Mouse (Mus musculus): ENCODE results near the gene B4galnt2.
A peak's percentile ranks its signal among the peaks of the same experiment; 100 is the strongest.
"Not testable (repeated sequence)": the region's sequence is repeated elsewhere in the genome, so short reads cannot be mapped to it uniquely, and the experiment has no call there.

Gene B4galnt2

GRCm38 (mm10) chr11:95914571-95914991, at the start of gene B4galnt2:
Gene B4galnt2, minus strand, starts transcription at chr11:95914891.
- DNase-seq (ENCODE audit: low spot score in 2 of 2): peak; percentile 17 to 21

GRCm38 (mm10) chr11:95963304-95963703, 48.6 kb upstream of the B4galnt2 start:
- DNase-seq (ENCODE audit: low spot score in 2 of 2): no peak

- no peak for DNase-seq (ENCODE audit: low spot score in 2 of 2)
Observed at GRCm38 (mm10) chr11:95959152-95959551, 44.5 kb upstream of the B4galnt2 start.

- DNase-seq (ENCODE audit: low spot score in 2 of 2): no peak
Observed at GRCm38 (mm10) chr11:95958251-95958650, 43.6 kb upstream of the B4galnt2 start.

DNA sequence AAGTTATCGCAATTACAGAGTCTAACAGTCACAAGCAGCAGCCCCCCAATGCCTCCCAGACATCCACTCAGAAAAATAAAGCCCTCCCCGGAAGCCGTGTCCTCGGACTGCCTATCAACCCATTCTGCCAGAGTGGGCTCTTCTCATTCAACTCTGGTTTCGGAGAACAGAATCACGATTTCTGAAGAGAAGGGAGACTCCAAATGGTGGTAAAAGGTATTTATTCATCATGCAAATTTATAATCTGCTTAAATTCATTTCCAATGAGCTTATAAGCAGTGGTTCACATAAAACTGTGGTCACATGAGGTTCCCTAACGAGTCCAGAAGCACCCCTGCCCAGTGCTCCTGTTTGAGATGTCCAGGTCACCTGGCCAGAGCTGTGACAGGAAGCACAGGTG, 42.7 kb upstream of the B4galnt2 start:
- DNase-seq (ENCODE audit: low spot score in 2 of 2): no peak

GRCm38 (mm10) chr11:95953313-95953712, 38.6 kb upstream of the B4galnt2 start:
- no peak for DNase-seq (ENCODE audit: low spot score in 2 of 2)

- no peak for DNase-seq (ENCODE audit: low spot score in 2 of 2)
Observed at GRCm38 (mm10) chr11:95945838-95946472, 31.3 kb upstream of the B4galnt2 start.

GRCm38 (mm10) chr11:95939828-95940507, 25.3 kb upstream of the B4galnt2 start:
- no peak for DNase-seq (ENCODE audit: low spot score in 2 of 2)

DNA sequence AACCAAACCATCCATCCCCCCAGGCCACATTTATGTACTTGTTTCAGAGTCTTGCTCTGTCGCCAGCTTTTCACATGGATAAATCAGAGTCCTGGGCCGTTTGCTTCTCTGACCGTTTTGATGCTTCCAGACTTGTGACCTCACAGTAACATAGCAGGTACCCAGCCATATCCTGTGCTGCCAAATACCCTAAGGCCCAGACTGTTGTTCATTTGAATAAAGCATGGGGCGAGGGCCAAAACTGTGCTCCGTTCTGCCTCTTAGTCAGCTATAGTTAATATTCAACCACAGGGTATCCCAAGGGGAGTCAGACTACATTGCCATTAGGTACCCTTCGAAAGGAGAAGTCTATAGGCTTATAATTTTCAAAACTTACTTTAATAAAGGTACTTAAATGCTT, 21.7 kb upstream of the B4galnt2 start:
- no peak for DNase-seq (ENCODE audit: low spot score in 2 of 2)

DNA sequence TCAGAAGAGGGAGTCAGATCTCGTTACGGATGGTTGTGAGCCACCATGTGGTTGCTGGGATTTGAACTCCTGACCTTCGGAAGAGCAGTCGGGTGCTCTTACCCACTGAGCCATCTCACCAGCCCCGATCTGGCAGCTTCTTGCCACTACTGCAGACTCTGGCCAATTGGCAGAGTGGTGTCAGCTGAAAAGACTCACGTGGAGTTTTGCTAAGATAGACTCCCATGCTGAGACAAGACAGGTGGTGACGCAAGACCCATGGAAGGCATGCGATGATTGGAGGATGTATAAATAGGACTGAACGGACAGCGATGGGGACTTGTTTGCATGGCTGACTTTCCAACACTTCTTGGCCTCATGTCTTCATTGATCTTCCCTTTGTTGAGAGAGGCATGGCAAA, 17.5 kb upstream of the B4galnt2 start:
- not testable (repeated sequence) for DNase-seq (ENCODE audit: low spot score in 2 of 2)

DNA sequence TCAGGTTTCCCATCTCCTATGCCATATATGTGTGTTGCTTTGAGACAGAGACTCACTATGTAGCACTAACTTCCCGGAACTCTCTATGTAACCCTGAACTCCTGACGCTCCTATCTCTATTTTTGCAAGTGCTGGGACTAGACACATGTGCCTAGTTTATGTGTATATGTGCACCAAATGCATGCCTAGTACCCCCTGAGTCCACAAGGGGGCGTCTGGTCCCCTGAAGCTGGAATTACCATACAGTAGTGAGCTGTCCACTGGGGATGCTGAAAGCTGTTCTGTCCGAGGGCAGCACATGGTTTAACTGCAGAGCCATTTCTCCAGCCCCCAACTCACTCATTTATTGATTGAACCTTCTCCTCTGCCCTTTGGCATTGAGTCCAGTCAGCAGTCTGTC, 11.7 kb upstream of the B4galnt2 start:
- DNase-seq (ENCODE audit: low spot score in 2 of 2): no peak

DNA sequence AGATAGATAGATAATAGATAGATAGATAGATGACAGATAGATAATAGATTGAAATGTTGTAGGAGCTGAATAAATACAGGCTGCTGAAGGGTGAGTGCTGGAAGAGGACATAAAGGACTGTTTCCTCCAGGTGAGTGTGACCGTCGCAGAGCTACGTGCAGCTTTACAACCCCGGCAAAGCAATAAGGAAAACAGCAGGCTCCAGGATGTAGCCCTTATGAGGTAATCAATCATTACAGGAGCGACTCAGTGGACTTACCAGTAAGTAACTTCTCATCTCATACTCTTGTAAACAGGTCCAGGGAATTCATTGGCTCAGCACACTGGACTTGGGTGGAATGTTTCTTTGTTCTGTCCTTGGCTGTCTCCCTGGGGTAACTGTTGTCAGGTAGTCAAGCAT, 11.3 kb upstream of the B4galnt2 start:
- DNase-seq (ENCODE audit: low spot score in 2 of 2): no peak

- DNase-seq (ENCODE audit: low spot score in 2 of 2): no peak
Observed at GRCm38 (mm10) chr11:95924215-95924614, 9.5 kb upstream of the B4galnt2 start.

- DNase-seq (ENCODE audit: low spot score in 2 of 2): not testable (repeated sequence)
Observed at GRCm38 (mm10) chr11:95923477-95923876, 8.8 kb upstream of the B4galnt2 start.

DNA sequence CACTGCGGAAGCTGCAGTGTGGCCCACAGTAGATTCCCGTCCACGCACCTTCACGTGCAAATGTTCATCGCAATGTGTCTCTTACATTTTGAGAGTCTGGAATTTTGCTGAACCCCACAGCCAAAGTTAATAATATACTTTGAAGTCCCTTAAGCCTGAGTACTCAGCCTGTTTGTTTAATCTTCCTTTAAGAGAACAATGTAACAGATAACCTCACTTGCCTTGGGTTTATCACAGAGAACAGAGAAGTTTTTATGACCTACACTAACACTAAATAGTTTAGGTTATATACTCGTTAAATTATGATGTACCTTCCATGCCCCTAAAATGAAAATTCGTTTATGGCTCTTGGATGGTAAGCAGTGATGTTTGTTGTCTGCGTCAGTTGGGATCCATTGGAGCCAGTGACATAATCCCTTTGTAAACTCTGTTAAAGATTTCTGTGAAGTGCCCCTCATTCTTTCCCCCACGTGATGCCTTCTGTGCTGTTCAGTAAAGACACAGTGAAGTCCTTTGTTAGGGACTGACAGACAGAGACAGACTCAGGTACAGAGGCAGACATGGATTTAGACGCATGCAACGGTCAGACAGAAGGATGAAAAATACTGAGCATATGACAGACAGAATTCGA, 7.4 kb upstream of the B4galnt2 start:
- no peak for DNase-seq (ENCODE audit: low spot score in 2 of 2)

DNA sequence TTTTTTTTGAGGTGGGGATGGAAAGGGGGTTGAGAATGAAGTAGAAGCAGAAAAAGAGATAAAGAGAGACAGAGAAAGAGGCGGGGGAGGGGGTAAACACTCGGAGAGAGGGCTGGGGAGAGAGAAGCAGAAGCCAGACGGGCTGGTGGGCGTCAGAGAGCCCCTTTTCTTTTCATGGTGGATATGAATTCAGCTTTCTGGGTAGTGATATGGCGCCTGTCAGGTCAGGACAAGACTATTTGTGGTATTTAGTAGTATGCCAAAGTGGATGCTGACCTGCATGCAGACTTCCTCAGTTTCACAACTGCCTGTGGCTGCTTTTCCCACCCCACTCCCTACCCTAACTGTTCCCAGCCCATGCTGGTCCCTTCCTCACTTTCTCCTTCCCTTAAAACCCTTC, 1.7 kb upstream of the B4galnt2 start:
- DNase-seq (ENCODE audit: low spot score in 2 of 2): no peak

GRCm38 (mm10) chr11:95915006-95915710, 467 bp upstream of the B4galnt2 start:
- peak in 1 of 2 experiments; percentile 9 for DNase-seq (ENCODE audit: low spot score in 2 of 2)

GRCm38 (mm10) chr11:95913959-95914566, 628 bp downstream of the B4galnt2 start:
- no peak for DNase-seq (ENCODE audit: low spot score in 2 of 2)

DNA sequence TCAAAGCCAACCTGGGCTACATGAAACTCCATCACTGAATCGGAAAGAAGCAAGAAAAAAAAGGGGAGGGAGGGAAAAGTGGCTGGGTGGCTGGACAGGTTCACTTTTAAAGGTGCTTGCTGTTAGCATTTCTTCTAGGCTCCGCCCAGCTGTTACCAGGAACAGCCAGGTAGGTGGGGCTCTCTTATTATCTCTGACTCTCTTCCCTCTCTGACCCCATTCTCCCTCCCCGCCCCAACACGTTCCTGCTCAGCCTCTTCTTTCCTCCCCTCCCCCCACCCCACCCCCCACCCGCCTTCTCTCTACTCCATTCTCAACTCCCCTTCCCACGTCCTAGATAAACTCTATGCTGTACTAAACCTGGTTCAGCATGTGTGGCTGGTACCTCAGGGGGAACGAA, 3.1 kb downstream of the B4galnt2 start:
- no peak for DNase-seq (ENCODE audit: low spot score in 2 of 2)

GRCm38 (mm10) chr11:95907805-95908524, 6.7 kb downstream of the B4galnt2 start:
- no peak for DNase-seq (ENCODE audit: low spot score in 2 of 2)

DNA sequence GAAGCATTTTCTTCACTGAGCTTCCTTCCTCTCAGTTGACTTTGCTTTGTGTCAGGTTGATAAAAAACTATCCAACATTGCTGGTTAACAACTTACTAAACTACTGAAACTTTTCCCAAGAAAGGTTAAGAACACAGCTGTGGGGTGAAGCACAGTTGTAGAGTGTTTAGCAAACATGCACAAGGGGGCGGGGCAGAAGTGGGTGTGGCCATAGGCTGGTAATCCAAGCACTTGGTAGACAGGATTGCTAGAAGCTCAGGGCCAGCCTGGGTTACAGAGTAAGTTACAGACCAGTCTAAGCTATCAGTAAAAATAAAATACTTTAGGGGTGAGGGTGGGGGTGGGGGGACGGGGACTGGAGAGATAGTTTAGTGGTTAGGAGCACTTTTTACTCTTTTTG, 10.4 kb downstream of the B4galnt2 start:
- DNase-seq (ENCODE audit: low spot score in 2 of 2): no peak
